ENCODE assay signal across 8 mouse cellular contexts in genomic region chr9:121477305-121477911, GRCm38 (mm10). TPM values are rescaled to one million over a fixed set of nuclear protein-coding genes. Genes with fewer than 3 reads are reported as not detected.
DNase-seq lines count a peak whose midpoint lies in the region; ATAC-seq and TF ChIP-seq lines count a peak whose summit lies in the region.

No protein-coding gene starts in this region.

- peak; percentile 75 for DNase-seq in 416B (ENCODE audit: low read depth)
- DNase-seq in adrenal gland, adult 18-20 months (ENCODE audit: low spot score in 2 of 2) = peak; percentile 65 to 67
- DNase-seq in embryo, embryonic 10.5 days (ENCODE audit: low spot score) = peak; percentile 88
- DNase-seq in kidney, adult 18-20 months = peak; percentile 71
- DNase-seq in limb, embryonic 14.5 days (ENCODE audit: low spot score) = peak; percentile 86
- DNase-seq in midbrain, postnatal 0 days (ENCODE audit: low spot score) = peak; percentile 91

- peak overlapping the region; percentile 54 for H3K4me2 ChIP-seq in limb, embryonic 14.5 days (replicated peaks; ENCODE audit: low read depth, low read length, severe bottlenecking)
- H3K4me2 ChIP-seq in midbrain, postnatal 0 days (ENCODE audit: low read depth, low read length, poor library complexity, severe bottlenecking) = peak overlapping the region; percentile 37; the same call in 1 of the 2 replicates
- H3K4me2 ChIP-seq in stomach, embryonic 14.5 days (replicated peaks; ENCODE audit: low read depth, low read length) = peak overlapping the region; percentile 35

- peaks cover 15% of the 10 kb centered on the region for H3K36me3 ChIP-seq in limb, embryonic 14.5 days (ENCODE audit: control insufficient read depth, insufficient read depth, low read length)
- peaks cover 16% of the 10 kb centered on the region for H3K36me3 ChIP-seq in midbrain, postnatal 0 days (ENCODE audit: insufficient read depth, low read length)
- H3K36me3 ChIP-seq in stomach, embryonic 14.5 days (ENCODE audit: control insufficient read depth, insufficient read depth, low read length) = no peaks in the 10 kb centered on the region; the same call in 1 of the 2 replicates

- H3K9me3 ChIP-seq in limb, embryonic 14.5 days (ENCODE audit: control insufficient read depth, low read length) = no peaks in the 10 kb centered on the region
- H3K9me3 ChIP-seq in midbrain, postnatal 0 days (ENCODE audit: low read length) = no peaks in the 10 kb centered on the region
- no peaks in the 10 kb centered on the region for H3K9me3 ChIP-seq in stomach, embryonic 14.5 days (ENCODE audit: control insufficient read depth, low read depth, low read length)

- TF ChIP-seq CTCF in midbrain, postnatal 0 days (IDR thresholded peaks at IDR 0.05) = peak; percentile 87

- H3K27me3 ChIP-seq in limb, embryonic 14.5 days (ENCODE audit: control insufficient read depth, insufficient read depth, low read length) = no peaks in the 10 kb centered on the region
- no peaks in the 10 kb centered on the region for H3K27me3 ChIP-seq in midbrain, postnatal 0 days (ENCODE audit: insufficient read depth, low read length)
- H3K27me3 ChIP-seq in stomach, embryonic 14.5 days (ENCODE audit: control insufficient read depth, insufficient read depth, low read length) = no peaks in the 10 kb centered on the region

- no peak overlapping the region for H3K27ac ChIP-seq in limb, embryonic 14.5 days (replicated peaks; ENCODE audit: low read depth, low read length)
- no peak overlapping the region for H3K27ac ChIP-seq in midbrain, postnatal 0 days (ENCODE audit: low read depth, low read length)
- H3K27ac ChIP-seq in stomach, embryonic 14.5 days (ENCODE audit: low read length) = no peak overlapping the region

- no peak for TF ChIP-seq POLR2A in limb, embryonic 14.5 days (IDR thresholded peaks at IDR 0.05; ENCODE audit: borderline replicate concordance, extremely low read depth, insufficient read depth, insufficient read length)

- 9% methylated on average over 15 of the region's 15 CpGs for WGBS in limb, embryonic 14.5 days
- 9% methylated on average over 15 of the region's 15 CpGs for WGBS in midbrain, postnatal 0 days
- WGBS in stomach, embryonic 14.5 days = 13% methylated on average over 15 of the region's 15 CpGs

- H3K4me3 ChIP-seq in limb, embryonic 14.5 days (replicated peaks; ENCODE audit: low read length) = peak overlapping the region; percentile 23
- no peak overlapping the region for H3K4me3 ChIP-seq in midbrain, postnatal 0 days (ENCODE audit: low read depth, low read length)
- 0 out of 2 replicates have a peak overlapping the region, but pooled peaks have one; percentile 13 for H3K4me3 ChIP-seq in stomach, embryonic 14.5 days (ENCODE audit: low read depth, low read length)

- H3K4me1 ChIP-seq in limb, embryonic 14.5 days (ENCODE audit: control insufficient read depth, insufficient read depth, low read length) = no peaks in the 10 kb centered on the region
- H3K4me1 ChIP-seq in midbrain, postnatal 0 days (ENCODE audit: insufficient read depth, low read length) = no peaks in the 10 kb centered on the region
- H3K4me1 ChIP-seq in stomach, embryonic 14.5 days (ENCODE audit: control insufficient read depth, insufficient read depth, low read length) = 0 out of 2 replicates have a peak, but pooled peaks cover 3% of the 10 kb centered on the region

- peak; percentile 39 for ATAC-seq in granulocyte monocyte progenitor cell, adult 5-6 weeks (replicated peaks; ENCODE audit: poor library complexity, severe bottlenecking)
- peak; percentile 54 for ATAC-seq in limb, embryonic 14.5 days (ENCODE audit: low FRiP score, low read depth)
- no peak for ATAC-seq in midbrain, postnatal 0 days (ENCODE audit: low FRiP score)
- ATAC-seq in stomach, embryonic 14.5 days (ENCODE audit: insufficient number of reproducible peaks, insufficient read depth, low FRiP score, low read depth) = peak; percentile 25; the same call in 1 of the 2 replicates

- H3K9ac ChIP-seq in limb, embryonic 14.5 days (ENCODE audit: low read depth, low read length, severe bottlenecking) = peak overlapping the region; percentile 50
- no peak overlapping the region for H3K9ac ChIP-seq in midbrain, postnatal 0 days (replicated peaks; ENCODE audit: low read length, poor library complexity, severe bottlenecking)
- no peak overlapping the region for H3K9ac ChIP-seq in stomach, embryonic 14.5 days (replicated peaks; ENCODE audit: low read depth, low read length)

RNA-seq across cellular contexts. Expression of gene Cck, which starts 18.1 kb away (rescaled TPM):
- 1 to 10 TPM in 1 of 2 experiments, under 1 TPM in 1; 0.77 to 2.7 TPM for total RNA-seq in adrenal gland, adult 18-20 months (2021)
- not detected in 2 replicates for total RNA-seq in granulocyte monocyte progenitor cell, adult 5-6 weeks (2014; fragmentation: Nextera tagmentation)
- total RNA-seq in granulocyte monocyte progenitor cell, adult 5-6 weeks (2017) = not detected in 2 replicates
- 8.9 and 9.9 TPM in 2 replicates for polyA plus RNA-seq in limb, embryonic 14.5 days (2012; rRNA removed)
- polyA plus RNA-seq in limb, embryonic 14.5 days (2014; fragmentation: Nextera tagmentation; extraction: Ambion mirVana) = 2.6 and 5.2 TPM in 2 replicates
- total RNA-seq in midbrain, postnatal 0 days (2014; rRNA removed) = 87.3 and 185 TPM in 2 replicates
- polyA plus RNA-seq in midbrain, postnatal 0 days (2015; fragmentation: Nextera tagmentation; extraction: Ambion mirVana) = 75.4 and 82.9 TPM in 2 replicates
- 2.6 and 3.0 TPM in 2 replicates for polyA plus RNA-seq in stomach, embryonic 14.5 days (2014; fragmentation: Nextera tagmentation; extraction: Ambion mirVana)

Comparison
In these comparisons a context has a peak if more than half of its experiments do, and no peak if none do; other contexts are left out.
1. RNA of gene Cck, which starts 18.1 kb away (total RNA-seq): 87.3 to 185 TPM in midbrain, postnatal 0 days; 0.77 to 2.7 TPM in adrenal gland, adult 18-20 months and not detected in granulocyte monocyte progenitor cell, adult 5-6 weeks; every median in the first group is over 10 times any median in the second.
2. Peak in every context shown above with its lines, with median percentiles within 50 percentile points of each other: DNase-seq and H3K4me2 ChIP-seq.